Mouse (Mus musculus) kidney, embryonic 16.5 days (tissue): ENCODE data around the gene Brsk2. TPM values are rescaled to one million over a fixed set of nuclear protein-coding genes. Genes with fewer than 3 reads are reported as not detected.

Experiments
- ATAC-seq: fragments of 200-750 bp; cut with Nextera tagmentation; 2 replicates; pipeline ENCODE4 v1.8.0; 2017; ENCODE audit warnings: moderate TSS enrichment; ENCODE audit not compliant: low FRiP score, low TSS enrichment
- H3K27ac ChIP-seq: fragments of 300-500 bp; sonication (generic); 2 replicates; pipeline ENCODE4 v1.5.1; 2014; ENCODE audit warnings: low read length
- H3K27me3 ChIP-seq: fragments of 300-500 bp; sonication (generic); 2 replicates; pipeline ENCODE4 v1.6.1; 2014; ENCODE audit warnings: low read length, control low read depth, mixed read lengths; ENCODE audit not compliant: insufficient read depth
- H3K36me3 ChIP-seq: fragments of 300-500 bp; sonication (generic); 2 replicates; pipeline ENCODE4 v1.6.1; 2014; ENCODE audit warnings: low read length, control low read depth, mixed read lengths; ENCODE audit not compliant: insufficient read depth
- H3K4me1 ChIP-seq: fragments of 300-500 bp; sonication (generic); 2 replicates; pipeline ENCODE4 v1.6.1; 2014; ENCODE audit warnings: low read length, control low read depth, mixed read lengths; ENCODE audit not compliant: insufficient read depth
- H3K4me2 ChIP-seq: fragments of 300-500 bp; sonication (generic); replicated peaks from 2 replicates; pipeline ENCODE4 v1.6.1; 2014; ENCODE audit warnings: low read depth, low read length
- H3K4me3 ChIP-seq: fragments of 300-500 bp; sonication (generic); 2 replicates; pipeline ENCODE4 v1.5.1; 2014; ENCODE audit warnings: mild to moderate bottlenecking, low read length
- H3K9ac ChIP-seq: fragments of 300-500 bp; sonication (generic); replicated peaks from 2 replicates; pipeline ENCODE4 v1.6.1; 2014; ENCODE audit warnings: low read length
- H3K9me3 ChIP-seq: fragments of 300-500 bp; sonication (generic); 2 replicates; pipeline ENCODE4 v1.6.1; 2016; ENCODE audit warnings: low read length, control low read depth
- WGBS: fragments of 180-500 bp; shearing (Covaris S2); extraction: QIAGEN DNeasy Blood & Tissue Kit; methylation state at CpG from one replicate; pipeline ENCODE4 v1.1.7; 2014; 5-methylcytosine and 5-hydroxymethylcytosine counted together
- polyA plus RNA-seq: library from polyadenylated mRNA; unstranded; fragments of >200 nt; fragmentation: Nextera tagmentation; extraction: Ambion mirVana; gene quantifications from 2 replicates; pipeline ENCODE4 v1.2.1, GENCODE M21; 2015

Brsk2 gene
- polyA plus RNA-seq, 1 experiment from 2014 or later, result 0.61 TPM

DNA sequence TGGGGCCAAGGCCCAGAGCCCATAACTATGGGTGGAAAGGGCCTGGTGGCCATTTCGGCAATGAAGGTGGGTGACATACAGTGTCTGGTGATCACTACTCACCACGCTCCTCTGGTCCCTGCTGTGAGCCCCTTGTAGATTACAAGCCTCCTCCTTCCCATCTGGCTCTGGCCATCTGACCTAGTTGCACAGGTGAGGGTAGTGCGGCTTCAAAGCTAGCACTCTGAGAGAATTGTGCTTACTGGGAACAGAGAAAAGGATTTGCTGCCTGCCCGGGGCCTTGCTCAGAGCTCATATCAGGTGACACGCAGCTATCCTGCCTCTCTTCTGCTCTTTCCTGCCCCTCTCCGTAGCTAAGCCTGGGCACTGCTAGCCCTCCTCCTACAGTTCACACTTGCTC is 4.1 kb downstream of the Brsk2 start:
- WGBS, result 64% methylated on average over 6 of the region's 6 CpGs
- no peak overlapping the region for H3K9ac ChIP-seq
- H3K36me3 ChIP-seq, result no peaks in the 10 kb centered on the region
- H3K9me3 ChIP-seq, result peaks cover 4% of the 10 kb centered on the region; the same call in 1 of the 2 replicates
- no peak overlapping the region for H3K27ac ChIP-seq
- H3K4me2 ChIP-seq, result no peak overlapping the region
- peaks cover 46% of the 10 kb centered on the region for H3K27me3 ChIP-seq
- no peak overlapping the region for H3K4me3 ChIP-seq
- no peak for ATAC-seq
- H3K4me1 ChIP-seq, result peaks cover 11% of the 10 kb centered on the region

GRCm38 (mm10) chr7:141955565-141956173 is 6.1 kb downstream of the Brsk2 start:
- H3K27ac ChIP-seq, result no peak overlapping the region
- H3K27me3 ChIP-seq, result peaks cover 29% of the 10 kb centered on the region
- no peaks in the 10 kb centered on the region for H3K4me1 ChIP-seq
- no peak overlapping the region for H3K4me3 ChIP-seq
- H3K9me3 ChIP-seq, result peaks cover 4% of the 10 kb centered on the region; the same call in 1 of the 2 replicates
- WGBS, result 77% methylated on average over 5 of the region's 5 CpGs
- no peaks in the 10 kb centered on the region for H3K36me3 ChIP-seq
- ATAC-seq, result no peak
- H3K4me2 ChIP-seq, result no peak overlapping the region
- no peak overlapping the region for H3K9ac ChIP-seq

- H3K4me2 ChIP-seq, result no peak overlapping the region
- WGBS, result 71% methylated on average over 8 of the region's 8 CpGs
- no peak overlapping the region for H3K27ac ChIP-seq
- H3K4me1 ChIP-seq, result no peaks in the 10 kb centered on the region
- H3K27me3 ChIP-seq, result peaks cover 24% of the 10 kb centered on the region
- H3K4me3 ChIP-seq, result no peak overlapping the region
- no peak overlapping the region for H3K9ac ChIP-seq
- ATAC-seq, result no peak
- no peaks in the 10 kb centered on the region for H3K36me3 ChIP-seq
- H3K9me3 ChIP-seq, result peaks cover 4% of the 10 kb centered on the region; the same call in 1 of the 2 replicates
These were observed 6.6 kb downstream of the Brsk2 start for GRCm38 (mm10) chr7:141956174-141956566.

GRCm38 (mm10) chr7:141957524-141958051 is 8.0 kb downstream of the Brsk2 start:
- Histone ChIP-seq H3K36me3 (no peaks in the 10 kb centered on the region), H3K27me3 (peaks cover 11% of the 10 kb centered on the region; the same call in 1 of the 2 replicates), H3K4me1 (no peaks in the 10 kb centered on the region), H3K9ac (no peak overlapping the region), H3K27ac (no peak overlapping the region), H3K4me3 (no peak overlapping the region), H3K4me2 (no peak overlapping the region), H3K9me3 (no peaks in the 10 kb centered on the region)
- 79% methylated on average over 4 of the region's 4 CpGs for WGBS
- ATAC-seq, result no peak

DNA sequence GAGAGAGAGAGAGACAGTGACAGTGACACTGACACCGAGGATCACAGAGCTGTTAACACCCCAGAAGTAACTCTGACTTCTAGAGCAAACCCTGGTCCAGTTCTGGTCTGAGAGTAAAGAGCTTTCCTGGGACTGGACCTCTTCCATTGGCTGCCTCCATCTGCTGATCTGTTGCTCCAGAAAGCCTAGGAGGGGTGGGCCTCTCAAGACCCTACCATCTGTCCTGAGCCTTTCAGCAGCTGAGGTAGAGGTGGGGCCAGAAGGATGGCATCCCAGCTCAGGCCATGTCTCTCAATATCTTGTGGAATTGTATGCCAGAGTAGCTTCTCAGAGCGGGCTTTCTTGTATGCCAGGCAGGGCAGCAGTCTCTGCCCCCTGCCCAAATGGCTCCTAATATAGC is 8.7 kb downstream of the Brsk2 start:
- H3K4me2 ChIP-seq, result no peak overlapping the region
- ATAC-seq, result no peak
- H3K9me3 ChIP-seq, result no peaks in the 10 kb centered on the region
- no peaks in the 10 kb centered on the region for H3K36me3 ChIP-seq
- WGBS, result 73% methylated on average over 2 of the region's 2 CpGs
- H3K27ac ChIP-seq, result no peak overlapping the region
- H3K27me3 ChIP-seq, result peaks cover 4% of the 10 kb centered on the region; the same call in 1 of the 2 replicates
- H3K4me3 ChIP-seq, result no peak overlapping the region
- H3K9ac ChIP-seq, result no peak overlapping the region
- no peaks in the 10 kb centered on the region for H3K4me1 ChIP-seq

DNA sequence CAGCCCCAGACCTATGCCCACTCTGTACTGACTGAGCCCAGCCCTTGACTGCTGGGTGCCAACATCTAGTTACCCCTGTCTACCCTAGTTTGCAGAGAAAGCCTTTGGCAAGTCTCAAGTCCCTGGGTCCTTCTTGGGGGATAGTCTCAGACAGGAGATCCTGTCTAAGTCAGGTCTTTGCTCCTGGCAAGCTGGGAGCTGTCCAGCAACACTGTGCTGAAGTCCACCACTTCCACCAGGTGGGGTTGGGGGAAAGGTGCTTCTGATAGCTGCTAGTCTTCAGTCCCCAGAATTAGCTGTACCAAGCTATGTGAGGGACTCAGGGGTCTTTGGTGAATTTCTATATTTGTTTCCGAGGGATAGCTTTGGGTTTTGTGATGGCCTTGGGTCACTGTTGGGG is 9.6 kb downstream of the Brsk2 start:
- Histone ChIP-seq H3K9ac (no peak overlapping the region), H3K27me3 (no peaks in the 10 kb centered on the region; the same call in 1 of the 2 replicates), H3K4me2 (no peak overlapping the region), H3K36me3 (no peaks in the 10 kb centered on the region), H3K27ac (no peak overlapping the region), H3K4me3 (no peak overlapping the region), H3K4me1 (no peaks in the 10 kb centered on the region), H3K9me3 (no peaks in the 10 kb centered on the region)
- ATAC-seq, result no peak
- 72% methylated on average over 1 of the region's 1 CpGs for WGBS

- no peak overlapping the region for H3K4me3 ChIP-seq
- no peaks in the 10 kb centered on the region for H3K9me3 ChIP-seq
- no peaks in the 10 kb centered on the region for H3K27me3 ChIP-seq
- H3K4me2 ChIP-seq, result no peak overlapping the region
- no peaks in the 10 kb centered on the region for H3K36me3 ChIP-seq
- WGBS, result 78% methylated on average over 2 of the region's 2 CpGs
- H3K9ac ChIP-seq, result no peak overlapping the region
- ATAC-seq, result no peak
- H3K27ac ChIP-seq, result no peak overlapping the region
- H3K4me1 ChIP-seq, result no peaks in the 10 kb centered on the region
These were observed 11.4 kb downstream of the Brsk2 start for GRCm38 (mm10) chr7:141960926-141961325.

DNA sequence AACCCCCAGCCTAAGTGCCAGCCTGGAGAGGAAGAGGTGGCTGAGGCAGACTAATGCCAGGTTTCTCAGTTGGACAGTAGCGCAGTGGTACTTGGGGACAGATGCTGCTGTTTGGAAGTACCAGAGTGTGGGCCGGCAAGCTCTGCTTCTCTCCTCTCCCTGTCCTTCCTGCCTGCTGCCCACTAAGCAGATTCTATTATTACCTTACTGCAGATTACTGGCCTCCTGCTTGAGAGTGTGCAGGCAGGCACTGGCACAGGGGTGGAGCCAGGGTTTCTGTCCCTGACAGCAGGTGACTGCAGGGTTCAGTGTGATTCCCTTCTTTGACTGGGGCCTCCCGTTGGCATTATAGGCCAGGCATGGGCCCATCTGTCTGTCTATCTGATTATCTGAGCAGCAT is 11.9 kb downstream of the Brsk2 start:
- Histone ChIP-seq H3K9ac (no peak overlapping the region), H3K4me1 (no peaks in the 10 kb centered on the region), H3K27ac (no peak overlapping the region), H3K9me3 (no peaks in the 10 kb centered on the region), H3K36me3 (no peaks in the 10 kb centered on the region), H3K27me3 (no peaks in the 10 kb centered on the region), H3K4me2 (no peak overlapping the region), H3K4me3 (no peak overlapping the region)
- WGBS, result 78% methylated on average over 3 of the region's 3 CpGs
- ATAC-seq, result no peak

GRCm38 (mm10) chr7:141962521-141962920 is 13.0 kb downstream of the Brsk2 start:
- Histone ChIP-seq H3K9me3 (no peaks in the 10 kb centered on the region), H3K27me3 (no peaks in the 10 kb centered on the region), H3K4me1 (no peaks in the 10 kb centered on the region), H3K36me3 (no peaks in the 10 kb centered on the region), H3K9ac (no peak overlapping the region), H3K27ac (no peak overlapping the region), H3K4me3 (no peak overlapping the region), H3K4me2 (no peak overlapping the region)
- 91% methylated on average over 3 of the region's 3 CpGs for WGBS
- no peak for ATAC-seq

- no peak for ATAC-seq
- 83% methylated on average over 2 of the region's 2 CpGs for WGBS
- Histone ChIP-seq H3K9me3 (no peaks in the 10 kb centered on the region), H3K27ac (no peak overlapping the region), H3K4me2 (no peak overlapping the region), H3K27me3 (no peaks in the 10 kb centered on the region), H3K4me3 (no peak overlapping the region), H3K4me1 (no peaks in the 10 kb centered on the region), H3K36me3 (no peaks in the 10 kb centered on the region), H3K9ac (no peak overlapping the region)
These were observed 16.7 kb downstream of the Brsk2 start for GRCm38 (mm10) chr7:141966281-141966680.
